Mouse (Mus musculus) hindbrain, embryonic 14.5 days (tissue): Measurements from ENCODE around the gene Ano3. TPM values are rescaled to one million over a fixed set of nuclear protein-coding genes. Genes with fewer than 3 reads are reported as not detected.
A peak's percentile ranks its signal among the peaks of the same experiment; 100 is the strongest.

Experiments used
- ATAC-seq: fragments of 200-750 bp; cut with Nextera tagmentation; 2 replicates; pipeline ENCODE4 v1.8.0; 2017; ENCODE audit warnings: moderate number of reproducible peaks, mild to moderate bottlenecking, moderate TSS enrichment, moderate library complexity; ENCODE audit not compliant: low FRiP score
- DNase-seq: peaks from one replicate; pipeline ENCODE4 v3.0.0-alpha.2; 2015; ENCODE audit warnings: low spot score
- H3K27ac ChIP-seq: fragments of 300-500 bp; sonication (generic); 2 replicates; pipeline ENCODE4 v1.5.1; 2014; ENCODE audit warnings: mild to moderate bottlenecking, moderate library complexity
- H3K27me3 ChIP-seq: fragments of 300-500 bp; sonication (generic); 2 replicates; pipeline ENCODE4 v1.6.1; 2014; ENCODE audit warnings: mild to moderate bottlenecking, low read length, mixed read lengths; ENCODE audit not compliant: control insufficient read depth, insufficient read depth
- H3K36me3 ChIP-seq: fragments of 300-500 bp; sonication (generic); replicated peaks from 2 replicates; pipeline ENCODE4 v1.6.1; 2014; ENCODE audit not compliant: control insufficient read depth, insufficient read depth
- H3K4me1 ChIP-seq: fragments of 300-500 bp; sonication (generic); replicated peaks from 2 replicates; pipeline ENCODE4 v1.6.1; 2014; ENCODE audit warnings: antibody characterized with exemption, low read length, mixed read lengths; ENCODE audit not compliant: control insufficient read depth, insufficient read depth
- H3K4me2 ChIP-seq: fragments of 300-500 bp; sonication (generic); replicated peaks from 2 replicates; pipeline ENCODE4 v1.6.1; 2014; ENCODE audit warnings: mild to moderate bottlenecking, moderate library complexity
- H3K4me3 ChIP-seq: fragments of 300-500 bp; sonication (generic); replicated peaks from 2 replicates; pipeline ENCODE4 v1.5.1; 2014; ENCODE audit warnings: mild to moderate bottlenecking, low read length
- H3K9ac ChIP-seq: fragments of 300-500 bp; sonication (generic); 2 replicates; pipeline ENCODE4 v1.6.1; 2014
- H3K9me3 ChIP-seq: fragments of 300-500 bp; sonication (generic); 2 replicates; pipeline ENCODE4 v1.6.1; 2016; ENCODE audit warnings: low read length; ENCODE audit not compliant: control insufficient read depth
- WGBS: fragments of 180-500 bp; shearing (Covaris S2); extraction: QIAGEN DNeasy Blood & Tissue Kit; methylation state at CpG from one replicate; pipeline ENCODE4 v1.1.7; 2014; 5-methylcytosine and 5-hydroxymethylcytosine counted together
- polyA plus RNA-seq: library from polyadenylated mRNA; unstranded; fragments of >200 nt; fragmentation: Nextera tagmentation; extraction: Ambion mirVana; gene quantifications from 2 replicates; pipeline ENCODE4 v1.2.1, GENCODE M21; 2014

The Ano3 gene
- polyA plus RNA-seq, 1 experiment from 2014 or later, result 0.79 TPM

- 9% methylated on average over 20 of the region's 20 CpGs for WGBS
- Histone ChIP-seq H3K4me3 (peak overlapping the region; percentile 36), H3K27ac (no peak overlapping the region), H3K9me3 (no peaks in the 10 kb centered on the region), H3K4me2 (peak overlapping the region; percentile 65), H3K27me3 (no peaks in the 10 kb centered on the region), H3K36me3 (no peaks in the 10 kb centered on the region), H3K9ac (peak overlapping the region; percentile 58), H3K4me1 (peaks cover 9% of the 10 kb centered on the region; the same call in 1 of the 2 replicates)
- ATAC-seq, result peak; percentile 91
- peak; percentile 42 for DNase-seq
These were observed 868 bp downstream of the Ano3 start for GRCm38 (mm10) chr2:110949679-110950431.

GRCm38 (mm10) chr2:110945171-110945570 lies 5.6 kb downstream of the Ano3 start:
- no peak for DNase-seq
- peaks cover 8% of the 10 kb centered on the region; the same call in 1 of the 2 replicates for H3K4me1 ChIP-seq
- no peak overlapping the region for H3K4me2 ChIP-seq
- H3K9me3 ChIP-seq, result no peaks in the 10 kb centered on the region
- ATAC-seq, result no peak
- no peaks in the 10 kb centered on the region for H3K36me3 ChIP-seq
- H3K4me3 ChIP-seq, result no peak overlapping the region
- no peak overlapping the region for H3K27ac ChIP-seq
- H3K27me3 ChIP-seq, result no peaks in the 10 kb centered on the region
- WGBS, result 80% methylated on average over 1 of the region's 1 CpGs
- H3K9ac ChIP-seq, result no peak overlapping the region

- H3K27me3 ChIP-seq, result no peaks in the 10 kb centered on the region
- H3K4me1 ChIP-seq, result no peaks in the 10 kb centered on the region
- no peak overlapping the region for H3K27ac ChIP-seq
- DNase-seq (no peak), ATAC-seq (no peak)
- H3K4me2 ChIP-seq, result no peak overlapping the region
- no peaks in the 10 kb centered on the region for H3K9me3 ChIP-seq
- H3K9ac ChIP-seq, result no peak overlapping the region
- no peak overlapping the region for H3K4me3 ChIP-seq
- no peaks in the 10 kb centered on the region for H3K36me3 ChIP-seq
These were observed 15.0 kb downstream of the Ano3 start for GRCm38 (mm10) chr2:110935691-110936090.

GRCm38 (mm10) chr2:110929126-110929525 lies 21.6 kb downstream of the Ano3 start:
- ATAC-seq (0 out of 2 replicates have a peak, but pooled peaks have one; percentile 21), DNase-seq (no peak)
- Histone ChIP-seq H3K36me3 (no peaks in the 10 kb centered on the region), H3K27ac (no peak overlapping the region), H3K9me3 (no peaks in the 10 kb centered on the region), H3K4me3 (no peak overlapping the region), H3K9ac (no peak overlapping the region), H3K4me2 (no peak overlapping the region), H3K4me1 (no peaks in the 10 kb centered on the region), H3K27me3 (no peaks in the 10 kb centered on the region)

- 74% methylated on average over 2 of the region's 2 CpGs for WGBS
- no peak overlapping the region for H3K27ac ChIP-seq
- ATAC-seq (no peak), DNase-seq (peak; percentile 30)
- H3K9me3 ChIP-seq, result no peaks in the 10 kb centered on the region
- no peaks in the 10 kb centered on the region for H3K4me1 ChIP-seq
- H3K4me3 ChIP-seq, result no peak overlapping the region
- H3K4me2 ChIP-seq, result no peak overlapping the region
- H3K9ac ChIP-seq, result no peak overlapping the region
- H3K36me3 ChIP-seq, result no peaks in the 10 kb centered on the region
- no peaks in the 10 kb centered on the region for H3K27me3 ChIP-seq
These were observed 41.2 kb downstream of the Ano3 start for GRCm38 (mm10) chr2:110909506-110909905.

- no peak overlapping the region for H3K4me3 ChIP-seq
- H3K4me2 ChIP-seq, result no peak overlapping the region
- DNase-seq (no peak), ATAC-seq (peak; percentile 37; the same call in 1 of the 2 replicates)
- H3K4me1 ChIP-seq, result no peaks in the 10 kb centered on the region
- 47% methylated on average over 3 of the region's 3 CpGs for WGBS
- H3K36me3 ChIP-seq, result no peaks in the 10 kb centered on the region
- no peak overlapping the region for H3K9ac ChIP-seq
- no peaks in the 10 kb centered on the region for H3K27me3 ChIP-seq
- H3K9me3 ChIP-seq, result no peaks in the 10 kb centered on the region
- no peak overlapping the region for H3K27ac ChIP-seq
These were observed 44.2 kb downstream of the Ano3 start for GRCm38 (mm10) chr2:110906473-110906872.

GRCm38 (mm10) chr2:110896477-110897270 lies 54.0 kb downstream of the Ano3 start:
- ATAC-seq (no peak), DNase-seq (no peak)
- no peaks in the 10 kb centered on the region for H3K27me3 ChIP-seq
- 90% methylated on average over 2 of the region's 2 CpGs for WGBS
- no peak overlapping the region for H3K9ac ChIP-seq
- H3K9me3 ChIP-seq, result no peaks in the 10 kb centered on the region
- H3K4me1 ChIP-seq, result no peaks in the 10 kb centered on the region
- no peaks in the 10 kb centered on the region for H3K36me3 ChIP-seq
- H3K4me2 ChIP-seq, result no peak overlapping the region
- H3K27ac ChIP-seq, result no peak overlapping the region
- no peak overlapping the region for H3K4me3 ChIP-seq

- no peaks in the 10 kb centered on the region for H3K9me3 ChIP-seq
- no peak overlapping the region for H3K9ac ChIP-seq
- DNase-seq, result no peak
- H3K27me3 ChIP-seq, result no peaks in the 10 kb centered on the region
- no peak overlapping the region for H3K4me3 ChIP-seq
- H3K36me3 ChIP-seq, result no peaks in the 10 kb centered on the region
- no peak for ATAC-seq
- 88% methylated on average over 4 of the region's 4 CpGs for WGBS
- H3K4me2 ChIP-seq, result no peak overlapping the region
- H3K27ac ChIP-seq, result no peak overlapping the region
- no peaks in the 10 kb centered on the region for H3K4me1 ChIP-seq
These were observed 79.1 kb downstream of the Ano3 start for GRCm38 (mm10) chr2:110871650-110872049.

GRCm38 (mm10) chr2:110865584-110865983 lies 85.1 kb downstream of the Ano3 start:
- Histone ChIP-seq H3K27me3 (no peaks in the 10 kb centered on the region), H3K4me3 (no peak overlapping the region), H3K27ac (no peak overlapping the region), H3K9ac (no peak overlapping the region), H3K9me3 (no peaks in the 10 kb centered on the region), H3K36me3 (no peaks in the 10 kb centered on the region), H3K4me2 (no peak overlapping the region), H3K4me1 (no peaks in the 10 kb centered on the region)
- DNase-seq, result no peak
- 48% methylated on average over 3 of the region's 3 CpGs for WGBS
- ATAC-seq, result no peak
